7 mouse cellular contexts compared by ENCODE assay signal in genomic region chr15:83150073-83150442, GRCm38 (mm10). TPM values are rescaled to one million over a fixed set of nuclear protein-coding genes. Genes with fewer than 3 reads are reported as not detected.
DNase-seq lines count a peak whose midpoint lies in the region; ATAC-seq and TF ChIP-seq lines count a peak whose summit lies in the region.

No protein-coding gene starts in this region.

- H3K27ac ChIP-seq in lung, embryonic 14.5 days (ENCODE audit: low read depth): peak overlapping the region; percentile 97
- peak overlapping the region; percentile 96 for H3K27ac ChIP-seq in forebrain, embryonic 11.5 days (ENCODE audit: low read depth, low read length)
- H3K27ac ChIP-seq in limb, embryonic 11.5 days (replicated peaks; ENCODE audit: low read depth, low read length): peak overlapping the region; percentile 75
- peak overlapping the region; percentile 96 for H3K27ac ChIP-seq in olfactory bulb, adult 2 months (ENCODE audit: insufficient read depth, low read depth, low read length)

- no peaks in the 10 kb centered on the region for H3K4me1 ChIP-seq in lung, embryonic 14.5 days (ENCODE audit: insufficient read depth)
- H3K4me1 ChIP-seq in forebrain, embryonic 11.5 days (replicated peaks; ENCODE audit: control insufficient read depth, insufficient read depth, low read length): peaks cover 7% of the 10 kb centered on the region; the same call in 1 of the 2 replicates
- peaks cover 5% of the 10 kb centered on the region for H3K4me1 ChIP-seq in limb, embryonic 11.5 days (ENCODE audit: control insufficient read depth, insufficient read depth, low read length)
- peaks cover 4% of the 10 kb centered on the region for H3K4me1 ChIP-seq in olfactory bulb, adult 2 months (ENCODE audit: control insufficient read depth, insufficient read depth, low read length)

- H3K9me3 ChIP-seq in lung, embryonic 14.5 days (ENCODE audit: low read depth, low read length): no peaks in the 10 kb centered on the region
- no peaks in the 10 kb centered on the region for H3K9me3 ChIP-seq in forebrain, embryonic 11.5 days (ENCODE audit: control insufficient read depth, low read length)
- H3K9me3 ChIP-seq in limb, embryonic 11.5 days (ENCODE audit: control insufficient read depth, low read length): no peaks in the 10 kb centered on the region

- no peak for DNase-seq in lung, embryonic 14.5 days
- DNase-seq in lung, postnatal 25 days (ENCODE audit: low spot score): no peak
- DNase-seq in forebrain, embryonic 11.5 days (ENCODE audit: low spot score): no peak
- DNase-seq in limb, embryonic 11.5 days (ENCODE audit: low spot score): no peak
- no peak for DNase-seq in ovary, postnatal 14 days (ENCODE audit: low spot score)
- DNase-seq in gastrocnemius, postnatal 25 days: no peak

- H3K36me3 ChIP-seq in lung, embryonic 14.5 days (ENCODE audit: insufficient read depth): peaks cover 32% of the 10 kb centered on the region
- H3K36me3 ChIP-seq in forebrain, embryonic 11.5 days (ENCODE audit: control insufficient read depth, insufficient read depth, low read length): peaks cover 9% of the 10 kb centered on the region; the same call in 1 of the 2 replicates
- H3K36me3 ChIP-seq in limb, embryonic 11.5 days (ENCODE audit: control insufficient read depth, insufficient read depth, low read length): peaks cover 5% of the 10 kb centered on the region; the same call in 1 of the 2 replicates

- no peak for ATAC-seq in lung, embryonic 14.5 days (ENCODE audit: insufficient read depth)
- ATAC-seq in forebrain, embryonic 11.5 days (replicated peaks; ENCODE audit: low FRiP score): peak; percentile 10; the same call in 1 of the 2 replicates
- no peak for ATAC-seq in limb, embryonic 11.5 days (ENCODE audit: insufficient number of reproducible peaks, low FRiP score, low TSS enrichment, low read depth)

- H3K9ac ChIP-seq in lung, embryonic 14.5 days: peak overlapping the region; percentile 38; the same call in 1 of the 2 replicates
- H3K9ac ChIP-seq in forebrain, embryonic 11.5 days (ENCODE audit: low read length): no peak overlapping the region
- H3K9ac ChIP-seq in limb, embryonic 11.5 days (ENCODE audit: low read length): no peak overlapping the region

- 14% methylated on average over 3 of the region's 3 CpGs for WGBS in lung, embryonic 14.5 days
- 28% methylated on average over 3 of the region's 3 CpGs for WGBS in forebrain, embryonic 11.5 days
- 31% methylated on average over 3 of the region's 3 CpGs for WGBS in limb, embryonic 11.5 days
- WGBS in olfactory bulb, adult 2 months: 24% methylated on average over 3 of the region's 3 CpGs

- peak overlapping the region; percentile 93 for H3K4me2 ChIP-seq in lung, embryonic 14.5 days
- peak overlapping the region; percentile 90 for H3K4me2 ChIP-seq in forebrain, embryonic 11.5 days (ENCODE audit: low read depth, low read length, severe bottlenecking)
- peak overlapping the region; percentile 34 for H3K4me2 ChIP-seq in limb, embryonic 11.5 days (ENCODE audit: low read depth, severe bottlenecking)

- no peak for TF ChIP-seq CTCF in lung, embryonic 14.5 days (IDR thresholded peaks at IDR 0.05; ENCODE audit: low read depth)
- no peak for TF ChIP-seq CTCF in olfactory bulb, adult 2 months (IDR thresholded peaks at IDR 0.05; ENCODE audit: insufficient read depth, low read depth, low read length)

- no peak for TF ChIP-seq POLR2A in olfactory bulb, adult 2 months (IDR thresholded peaks at IDR 0.05; ENCODE audit: insufficient read depth, low read depth, low read length)

- H3K4me3 ChIP-seq in lung, embryonic 14.5 days (ENCODE audit: low read depth, low read length): peak overlapping the region; percentile 92; the same call in 1 of the 2 replicates
- peak overlapping the region; percentile 94; the same call in 1 of the 2 replicates for H3K4me3 ChIP-seq in forebrain, embryonic 11.5 days (ENCODE audit: low read depth, low read length)
- no peak overlapping the region for H3K4me3 ChIP-seq in limb, embryonic 11.5 days (ENCODE audit: low read depth, low read length)
- no peak overlapping the region for H3K4me3 ChIP-seq in olfactory bulb, adult 2 months (ENCODE audit: insufficient read depth, low read depth, low read length)

- no peaks in the 10 kb centered on the region for H3K27me3 ChIP-seq in lung, embryonic 14.5 days (ENCODE audit: insufficient read depth, low read length)
- H3K27me3 ChIP-seq in forebrain, embryonic 11.5 days (ENCODE audit: control insufficient read depth, insufficient read depth, low read length): no peaks in the 10 kb centered on the region
- no peaks in the 10 kb centered on the region for H3K27me3 ChIP-seq in limb, embryonic 11.5 days (ENCODE audit: control insufficient read depth, insufficient read depth, low read length)

RNA-seq across cellular contexts. Expression of gene Poldip3, which starts 0.9 kb away (rescaled TPM):
- 159 and 162 TPM in 2 replicates for polyA plus RNA-seq in lung, embryonic 14.5 days (2014; fragmentation: Nextera tagmentation; extraction: Ambion mirVana)
- 183 and 196 TPM in 2 replicates for polyA plus RNA-seq in forebrain, embryonic 11.5 days (2014; fragmentation: Nextera tagmentation; extraction: Ambion mirVana)
- polyA plus RNA-seq in limb, embryonic 11.5 days (2014; fragmentation: Nextera tagmentation; extraction: Ambion mirVana): 176 and 182 TPM in 2 replicates
- not detected in 2 replicates for polyA plus RNA-seq in olfactory bulb, adult 2 months (2012; ENCODE audit: insufficient read depth, insufficient read length, low replicate concordance, missing spikeins)
- 10 to 100 TPM; 16.7 to 16.9 TPM for total RNA-seq in gastrocnemius, postnatal 25 days (2021)

RNA-seq across cellular contexts. Expression of gene Cyb5r3, which starts 22.3 kb away (rescaled TPM):
- 161 and 164 TPM in 2 replicates for polyA plus RNA-seq in lung, embryonic 14.5 days (2014; fragmentation: Nextera tagmentation; extraction: Ambion mirVana)
- 161 and 181 TPM in 2 replicates for polyA plus RNA-seq in forebrain, embryonic 11.5 days (2014; fragmentation: Nextera tagmentation; extraction: Ambion mirVana)
- 136 and 149 TPM in 2 replicates for polyA plus RNA-seq in limb, embryonic 11.5 days (2014; fragmentation: Nextera tagmentation; extraction: Ambion mirVana)
- polyA plus RNA-seq in olfactory bulb, adult 2 months (2012; ENCODE audit: insufficient read depth, insufficient read length, low replicate concordance, missing spikeins): not detected in 2 replicates
- total RNA-seq in gastrocnemius, postnatal 25 days (2021): 10 to 100 TPM; 47.0 to 65.7 TPM

RNA-seq across cellular contexts. Expression of gene Rrp7a, which starts 27.5 kb away (rescaled TPM):
- 51.0 and 59.3 TPM in 2 replicates for polyA plus RNA-seq in lung, embryonic 14.5 days (2014; fragmentation: Nextera tagmentation; extraction: Ambion mirVana)
- 71.2 and 79.7 TPM in 2 replicates for polyA plus RNA-seq in forebrain, embryonic 11.5 days (2014; fragmentation: Nextera tagmentation; extraction: Ambion mirVana)
- polyA plus RNA-seq in limb, embryonic 11.5 days (2014; fragmentation: Nextera tagmentation; extraction: Ambion mirVana): 53.5 and 57.3 TPM in 2 replicates
- not detected in 2 replicates for polyA plus RNA-seq in olfactory bulb, adult 2 months (2012; ENCODE audit: insufficient read depth, insufficient read length, low replicate concordance, missing spikeins)
- total RNA-seq in gastrocnemius, postnatal 25 days (2021): 10 to 100 TPM; 41.8 to 42.8 TPM

Comparison
In these comparisons a context has a peak if more than half of its experiments do, and no peak if none do; other contexts are left out.
1. H3K4me2 ChIP-seq: peak in every context shown above with its lines; median percentile 93 in lung, embryonic 14.5 days; 90 in forebrain, embryonic 11.5 days; 34 in limb, embryonic 11.5 days.
2. H3K4me3 ChIP-seq: peak in lung, embryonic 14.5 days (single experiment) and forebrain, embryonic 11.5 days (single experiment); none in limb, embryonic 11.5 days (single experiment) and olfactory bulb, adult 2 months (single experiment).
3. Peak in every context shown above with its lines, with median percentiles within 50 percentile points of each other: H3K27ac ChIP-seq.